Mouse (Mus musculus) stomach, embryonic 15.5 days (tissue): ENCODE results near the gene Vps33b. TPM values are rescaled to one million over a fixed set of nuclear protein-coding genes. Genes with fewer than 3 reads are reported as not detected.

ENCODE experiments used
- polyA plus RNA-seq: library from polyadenylated mRNA; unstranded; fragments of >200 nt; fragmentation: Nextera tagmentation; extraction: Ambion mirVana; gene quantifications from 2 replicates; pipeline ENCODE4 v1.2.1, GENCODE M21; 2015

Vps33b gene
- polyA plus RNA-seq, 1 experiment from 2014 or later: 12.9 TPM

Other genes with a start within 250 kb of the Vps33b start
- gene Zfp710, start 244.8 kb upstream of the Vps33b start, polyA plus RNA-seq: 14.9 and 15.8 TPM in 2 replicates
- 595 and 631 TPM in 2 replicates for gene Idh2, start 154.3 kb upstream of the Vps33b start, polyA plus RNA-seq
- gene Sema4b, start 82.8 kb upstream of the Vps33b start, polyA plus RNA-seq: 22.1 and 23.8 TPM in 2 replicates
- gene Cib1, start 36.8 kb upstream of the Vps33b start, polyA plus RNA-seq: 157 and 158 TPM in 2 replicates
- gene Gdpgp1, start 36.8 kb upstream of the Vps33b start, polyA plus RNA-seq: 5.2 and 5.3 TPM in 2 replicates
- 1.1 and 1.6 TPM in 2 replicates for gene Ttll13, start 23.3 kb upstream of the Vps33b start, polyA plus RNA-seq
- gene Ngrn, start 8.4 kb upstream of the Vps33b start, polyA plus RNA-seq: 47.3 and 52.0 TPM in 2 replicates
- 139 and 142 TPM in 2 replicates for gene Prc1, start 24.8 kb downstream of the Vps33b start, polyA plus RNA-seq
- 10.0 and 13.8 TPM in 2 replicates for gene Rccd1, start 54.8 kb downstream of the Vps33b start, polyA plus RNA-seq
- gene Unc45a, start 71.4 kb downstream of the Vps33b start, polyA plus RNA-seq: 35.5 and 38.3 TPM in 2 replicates
- gene Hddc3, start 73.5 kb downstream of the Vps33b start, polyA plus RNA-seq: 16.4 and 20.1 TPM in 2 replicates
- 16.3 and 16.4 TPM in 2 replicates for gene Man2a2, start 101.7 kb downstream of the Vps33b start, polyA plus RNA-seq
- 12.5 and 13.5 TPM in 2 replicates for gene Fes, start 118.3 kb downstream of the Vps33b start, polyA plus RNA-seq
- 11.6 and 12.5 TPM in 2 replicates for gene Furin, start 135.8 kb downstream of the Vps33b start, polyA plus RNA-seq